Mouse (Mus musculus) heart, postnatal 10 days (tissue): ENCODE data around the gene Pf4. TPM values are rescaled to one million over a fixed set of nuclear protein-coding genes. Genes with fewer than 3 reads are reported as not detected.

ENCODE experiments used
- DNase-seq, 2 experiments: peaks; one replicate each; pipeline ENCODE4 v3.0.0; 2021
- intact Hi-C: fragments of 180-260 bp; cut with DNase I; formaldehyde crosslinking; loops from one replicate; pipeline ENCODE4 v1.15.1; 2025
- total RNA-seq, 2 experiments: library from RNA; stranded (reverse); gene quantifications; 2 replicates each; pipeline ENCODE4 v1.2.3; 2021

Pf4 gene
- 10 to 100 TPM; 33.7 to 39.0 TPM for total RNA-seq

DNA sequence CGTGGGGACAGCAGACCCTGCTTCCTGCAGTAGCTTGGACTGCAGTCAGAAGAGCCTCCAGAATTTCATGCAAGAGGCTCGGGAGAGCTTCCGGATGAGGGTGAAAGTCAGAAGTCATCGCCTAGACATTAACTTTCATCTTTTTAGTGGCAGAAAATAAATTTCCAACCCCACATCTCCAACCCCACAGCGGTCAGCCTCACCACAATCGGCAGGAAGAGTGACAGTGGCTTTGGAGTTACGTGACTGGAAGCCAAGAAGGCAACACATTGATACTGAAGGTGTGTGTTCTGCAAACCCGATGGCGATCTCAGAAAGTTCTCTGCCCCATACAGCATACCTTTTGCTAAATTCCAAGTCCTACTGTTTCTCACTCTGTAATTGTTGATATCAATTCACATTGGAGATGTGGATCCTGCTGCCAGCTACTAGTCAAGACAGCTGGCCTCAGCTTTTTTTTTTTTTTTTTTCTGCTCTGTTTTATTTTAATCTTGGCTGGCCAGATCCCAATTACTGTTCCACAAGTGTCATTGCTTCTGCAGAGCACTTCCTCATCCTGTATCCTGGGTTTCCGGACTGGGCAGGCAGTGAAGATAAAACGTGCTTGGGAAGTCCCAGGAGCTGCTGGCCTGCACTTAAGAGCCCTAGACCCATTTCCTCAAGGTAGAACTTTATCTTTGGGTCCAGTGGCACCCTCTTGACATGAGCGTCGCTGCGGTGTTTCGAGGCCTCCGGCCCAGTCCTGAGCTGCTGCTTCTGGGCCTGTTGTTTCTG lies at the start of gene Pf4:
Gene Pf4, plus strand, starts transcription at position 556 of the 774 bp plus-strand sequence.
- intact Hi-C loops, result loop anchor here (2.0 to 5.0 kb wide), 3 partner anchors 110 to 129 kb away; no protein-coding TSS in a partner anchor
- DNase-seq, result peak; percentile 60 to 62

DNA sequence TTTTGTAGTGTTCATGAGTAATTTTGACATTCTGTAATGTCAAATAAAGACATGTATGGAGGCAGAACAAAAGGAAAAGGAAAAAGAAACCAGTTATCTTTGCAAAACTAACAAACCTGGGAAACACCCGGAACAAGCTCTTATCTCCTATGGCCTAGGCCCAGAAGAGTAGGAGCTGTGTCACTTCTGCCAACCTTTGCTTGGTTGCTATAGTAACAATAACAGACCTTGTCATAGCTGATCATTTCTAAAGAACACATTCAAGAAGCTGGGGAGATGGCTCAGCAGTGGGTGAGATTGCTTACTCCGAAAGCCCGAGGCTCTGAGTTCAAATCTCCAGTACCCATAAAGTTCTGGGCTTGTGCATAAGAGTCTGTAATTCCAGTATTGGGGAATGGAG lies 49.6 kb upstream of the Pf4 start:
- DNase-seq, result no peak
- intact Hi-C loops, result no loop called here

DNA sequence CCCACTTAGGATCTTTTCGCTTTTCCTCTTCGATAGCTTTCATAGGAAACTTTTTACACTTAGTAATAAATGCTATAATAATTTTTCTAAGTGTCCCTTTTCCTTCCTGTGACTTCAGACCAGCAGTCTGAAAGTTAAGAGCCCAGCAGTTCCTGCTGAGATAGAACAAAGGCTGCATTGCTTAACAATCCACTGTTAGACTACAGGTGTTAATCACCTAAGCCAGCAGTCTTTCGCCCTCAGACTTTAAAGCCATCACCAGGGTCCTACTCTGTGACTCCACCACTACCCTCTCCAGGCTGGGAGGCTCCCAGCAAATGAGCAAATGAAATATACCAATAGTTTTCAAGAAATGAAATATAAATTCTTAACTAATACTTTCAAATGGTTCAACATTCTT lies 44.0 kb upstream of the Pf4 start:
- DNase-seq, result no peak
- intact Hi-C loops, result no loop called here

DNA sequence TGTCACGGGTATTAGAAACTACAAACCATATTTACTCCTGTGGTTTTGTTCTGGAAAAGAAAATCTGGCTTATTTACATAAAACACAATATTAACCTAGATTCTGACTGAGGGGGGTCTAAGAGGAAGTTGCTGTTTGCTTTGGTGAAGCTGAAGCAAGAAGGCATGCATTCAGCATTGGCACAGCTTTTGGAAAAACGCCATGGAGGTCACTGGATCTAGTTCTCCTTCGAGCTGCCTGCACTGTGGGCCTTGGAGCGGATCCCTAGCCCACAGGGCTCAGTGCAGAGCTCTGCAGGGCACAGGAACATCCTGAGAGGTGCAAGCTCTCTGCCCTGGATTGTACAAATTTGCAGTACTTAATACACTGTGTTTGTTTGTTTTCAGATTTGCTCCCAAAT lies 40.8 kb upstream of the Pf4 start:
- intact Hi-C loops, result no loop called here
- no peak for DNase-seq

DNA sequence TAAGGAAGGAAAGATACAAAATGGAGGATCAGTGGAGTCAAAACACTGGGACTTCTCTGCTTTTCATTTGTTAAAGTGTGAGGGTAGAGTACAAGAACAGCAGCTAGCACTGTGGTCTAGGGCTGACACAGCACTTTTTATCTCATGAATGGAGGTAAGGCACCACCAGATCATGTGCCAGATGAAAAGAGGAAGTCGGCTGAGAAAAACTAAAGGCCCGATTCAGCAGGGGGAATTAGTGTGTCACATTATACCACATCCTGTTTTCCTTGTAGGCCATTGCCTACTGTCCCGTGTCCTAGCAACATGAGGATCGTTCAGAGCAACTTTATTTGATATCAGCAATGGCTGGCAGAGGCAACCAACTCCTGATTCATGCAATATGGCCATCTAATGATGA lies 30.2 kb upstream of the Pf4 start:
- intact Hi-C loops, result no loop called here
- no peak for DNase-seq

DNA sequence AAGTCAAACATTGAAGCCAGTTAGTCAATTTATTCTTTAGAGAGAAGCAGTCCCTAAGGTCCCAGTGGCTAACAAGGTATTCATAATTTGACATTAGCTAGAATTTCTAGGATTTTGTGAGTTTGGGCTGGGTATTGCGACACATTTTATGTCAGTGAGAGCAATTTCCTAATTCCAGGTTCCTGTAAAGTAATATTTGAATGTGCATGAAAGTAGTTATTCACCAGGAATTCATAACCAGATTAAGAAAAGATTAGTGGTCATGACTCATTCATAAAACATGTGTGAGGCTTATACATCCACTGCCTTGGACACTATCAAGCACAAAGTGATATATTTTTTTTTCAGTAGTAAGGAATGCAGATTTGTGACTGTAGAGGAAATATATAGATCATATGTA lies 18.3 kb upstream of the Pf4 start:
- no peak for DNase-seq
- intact Hi-C loops, result no loop called here

DNA sequence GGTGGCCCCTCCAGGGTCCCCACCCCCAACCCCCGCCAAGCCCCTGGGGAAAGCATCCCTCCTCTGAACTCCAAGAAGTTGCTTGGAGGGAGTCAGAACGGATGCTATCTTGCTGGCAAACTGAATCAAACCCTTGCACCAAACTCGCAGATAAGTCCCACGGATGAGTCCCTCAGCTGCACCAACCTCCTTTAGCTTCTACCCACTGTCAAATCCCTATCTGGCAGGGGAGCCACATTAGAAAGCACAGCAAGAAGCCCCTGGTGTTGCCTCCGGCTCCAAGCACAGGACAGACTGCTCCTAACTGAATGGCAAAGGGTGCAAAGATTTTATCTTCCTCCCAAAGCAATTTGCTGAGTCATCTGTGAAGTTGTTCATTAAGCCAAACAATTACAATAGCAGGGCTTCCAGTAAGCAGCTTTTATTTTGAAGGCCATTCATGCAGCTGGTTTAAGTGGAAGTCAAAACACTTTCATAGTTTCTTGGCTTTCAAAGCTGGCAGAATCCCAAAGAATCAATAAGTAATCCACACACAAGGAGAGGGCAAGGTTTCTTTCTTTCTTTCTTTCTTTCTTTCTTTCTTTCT lies 14.1 kb upstream of the Pf4 start:
- intact Hi-C loops, result no loop called here
- DNase-seq, result peak; percentile 27 to 48

DNA sequence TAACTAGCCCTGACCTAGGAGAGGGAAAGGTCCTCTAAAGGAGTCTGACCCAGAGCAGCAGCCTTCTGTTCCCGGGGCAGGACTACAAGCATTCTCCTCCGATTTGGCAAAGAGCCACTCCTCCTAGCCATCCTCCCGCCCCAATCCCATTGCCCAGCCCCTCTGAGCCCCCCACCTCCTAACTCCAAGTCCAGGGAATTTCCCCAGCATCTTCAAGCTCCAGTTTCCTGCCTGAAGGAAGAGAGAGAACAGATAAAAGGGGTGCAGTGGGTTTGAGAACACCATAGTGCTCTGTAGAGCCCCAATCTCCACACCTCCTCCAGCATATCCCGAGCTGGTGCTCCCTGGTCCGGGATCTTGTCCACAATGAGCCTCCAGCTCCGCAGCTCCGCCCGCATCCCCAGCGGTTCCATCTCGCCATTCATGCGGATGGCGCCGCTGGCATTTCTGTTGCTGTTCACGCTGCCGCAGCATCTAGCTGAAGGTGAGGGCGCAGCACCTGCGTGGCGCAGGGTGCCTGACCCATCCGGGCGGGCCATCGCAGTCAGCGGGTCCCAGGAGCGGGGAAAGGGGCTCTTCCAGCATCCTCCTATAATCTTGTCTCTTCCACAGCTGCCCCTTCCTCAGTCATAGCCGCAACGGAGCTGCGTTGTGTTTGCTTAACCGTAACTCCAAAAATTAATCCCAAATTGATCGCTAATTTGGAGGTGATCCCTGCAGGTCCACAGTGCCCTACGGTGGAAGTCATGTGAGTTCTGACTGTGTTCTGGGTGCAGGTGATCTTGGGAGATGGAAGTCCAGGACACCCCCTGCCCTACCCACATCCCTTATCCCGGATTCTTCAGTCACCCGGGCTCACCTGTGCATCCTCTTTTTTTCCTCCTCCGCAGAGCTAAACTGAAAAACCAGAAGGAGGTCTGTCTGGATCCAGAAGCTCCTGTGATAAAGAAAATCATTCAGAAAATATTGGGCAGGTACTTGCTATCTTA lies 12.9 kb upstream of the Pf4 start, which contains the start of gene Cxcl5:
Gene Cxcl5, plus strand, starts transcription at position 284 of the 989 bp plus-strand sequence.
- intact Hi-C loops, result no loop called here
- peak; percentile 14 to 16 for DNase-seq

DNA sequence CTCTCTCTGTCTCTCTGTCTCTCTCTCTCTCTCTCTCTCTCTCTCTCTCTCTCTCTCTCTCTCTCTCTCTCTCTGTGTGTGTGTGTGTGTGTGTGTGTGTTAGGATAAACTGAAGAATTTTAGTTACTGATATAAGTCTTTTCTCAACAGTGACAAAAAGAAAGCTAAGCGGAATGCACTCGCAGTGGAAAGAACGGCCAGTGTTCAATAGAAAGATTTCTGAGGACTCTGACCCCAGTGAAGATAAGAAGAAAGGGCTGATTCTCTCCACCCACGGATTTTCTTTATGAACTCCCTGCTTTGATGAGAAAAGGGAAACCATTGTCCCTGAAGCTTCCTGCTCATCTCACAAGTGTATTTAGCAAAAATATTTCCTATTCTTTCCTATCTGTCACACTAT lies 11.9 kb upstream of the Pf4 start:
- no peak for DNase-seq
- intact Hi-C loops, result no loop called here

DNA sequence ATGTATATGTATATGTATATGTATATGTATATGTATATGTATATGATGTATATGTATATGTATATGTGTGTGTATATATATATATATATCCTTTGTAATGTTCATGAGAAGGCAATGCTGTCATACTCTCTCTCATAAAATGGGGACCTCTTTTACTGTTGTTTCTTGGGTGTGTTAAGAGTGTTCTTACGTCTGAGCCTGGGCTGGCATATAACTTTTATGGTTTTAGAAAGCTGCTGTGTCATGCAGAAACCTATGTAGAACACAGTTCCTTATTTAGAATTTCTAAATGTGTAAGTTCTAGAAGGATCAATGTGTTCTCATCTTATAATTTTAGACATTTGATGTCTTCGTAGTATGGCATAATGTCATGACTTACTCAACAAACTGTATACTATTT lies 11.4 kb upstream of the Pf4 start:
- intact Hi-C loops, result no loop called here

DNA sequence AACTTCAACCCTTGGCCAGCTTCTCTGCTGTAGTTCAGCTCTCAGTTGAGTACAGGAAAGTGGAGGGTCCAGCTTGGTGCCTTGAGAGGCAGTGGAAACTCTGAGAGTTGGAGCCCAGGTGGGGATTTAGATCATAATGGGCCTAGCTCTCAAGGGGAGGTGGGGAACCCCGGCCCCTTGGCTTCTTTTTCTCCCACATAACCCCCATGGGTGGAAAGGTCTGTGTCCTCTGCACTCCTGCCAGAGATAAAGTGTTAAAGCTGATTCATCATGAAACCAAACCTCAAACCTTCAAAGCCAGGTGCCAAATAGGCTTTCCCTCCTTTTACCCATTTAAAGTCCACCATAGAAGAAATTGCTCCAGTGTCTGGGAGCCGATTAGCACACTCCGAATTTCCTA lies 10.4 kb upstream of the Pf4 start:
- DNase-seq, result no peak
- intact Hi-C loops, result no loop called here

More for the DNA sequence above, 11.4 kb upstream of the Pf4 start:
- DNase-seq, result no peak

DNA sequence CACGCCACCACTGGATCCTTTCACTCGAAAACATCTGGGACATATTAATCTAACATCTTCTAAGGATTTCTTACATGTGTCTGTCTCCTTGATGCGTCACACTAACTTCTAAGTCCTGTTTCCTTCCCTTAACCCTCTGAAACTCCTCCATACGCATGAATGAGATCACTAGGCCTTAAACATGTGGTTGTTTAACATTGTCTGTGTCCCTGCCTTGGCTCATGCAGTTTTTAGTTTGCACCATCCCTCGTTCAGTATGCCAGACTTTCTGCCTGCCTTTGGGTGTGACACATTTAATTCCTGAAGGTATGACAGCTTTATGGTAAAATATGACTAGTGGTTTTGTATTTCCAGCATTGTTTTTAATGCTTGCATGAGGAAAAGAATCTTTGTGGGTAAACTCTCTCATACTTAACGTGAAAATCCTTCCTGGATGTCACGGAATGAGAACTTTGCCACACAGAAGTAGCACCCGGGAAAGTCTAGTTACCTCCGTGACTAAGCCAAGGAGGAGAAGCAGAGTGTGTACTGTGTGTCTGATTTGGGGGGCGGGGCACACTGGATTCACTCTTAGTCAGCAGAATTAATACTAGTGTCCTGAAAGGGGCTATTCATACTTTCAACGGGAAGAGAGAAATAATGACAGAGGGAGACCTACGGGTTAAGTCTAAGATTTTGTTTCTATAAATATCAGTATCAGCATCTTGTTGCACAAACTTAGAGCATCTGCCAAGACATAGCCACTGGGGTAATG lies 8.1 kb upstream of the Pf4 start:
- intact Hi-C loops, result no loop called here
- DNase-seq, result no peak

DNA sequence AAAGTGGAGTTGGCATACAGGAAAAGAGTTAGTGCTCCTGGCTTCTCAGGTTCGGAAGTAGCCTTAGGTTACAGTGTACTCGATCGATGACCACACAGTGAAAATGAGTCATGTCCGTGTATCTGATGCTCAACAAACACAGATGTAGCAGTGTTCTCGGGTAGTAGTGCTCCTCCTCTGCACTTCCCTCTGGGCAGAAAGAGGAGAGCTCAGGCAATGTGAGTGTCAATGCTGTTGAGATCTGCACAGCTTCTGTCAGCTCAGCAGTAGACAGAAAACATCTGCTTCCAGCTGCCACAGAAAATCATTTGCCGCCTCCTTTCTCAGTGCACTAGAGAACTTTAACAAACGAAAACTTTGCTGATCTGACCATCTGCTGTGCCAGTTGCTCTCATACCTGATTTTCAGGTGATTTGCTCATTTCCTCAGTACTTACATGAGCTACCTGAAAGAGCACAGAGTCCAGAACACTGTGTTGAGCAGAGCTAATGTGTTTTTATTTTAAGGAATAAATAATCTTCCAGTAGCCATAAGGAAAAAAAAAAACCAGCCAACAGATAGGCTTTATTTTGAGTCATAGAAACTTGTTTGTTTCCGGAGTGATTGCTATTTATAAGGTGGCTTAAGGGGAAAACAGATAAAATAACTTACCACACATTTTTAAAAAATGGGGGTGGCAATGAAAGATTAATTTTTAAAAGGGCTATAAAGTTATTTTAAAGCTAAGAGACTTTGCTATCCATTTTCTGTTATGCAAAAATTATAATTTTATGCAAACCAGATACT lies 6.2 kb upstream of the Pf4 start:
- no peak for DNase-seq
- intact Hi-C loops, result no loop called here

DNA sequence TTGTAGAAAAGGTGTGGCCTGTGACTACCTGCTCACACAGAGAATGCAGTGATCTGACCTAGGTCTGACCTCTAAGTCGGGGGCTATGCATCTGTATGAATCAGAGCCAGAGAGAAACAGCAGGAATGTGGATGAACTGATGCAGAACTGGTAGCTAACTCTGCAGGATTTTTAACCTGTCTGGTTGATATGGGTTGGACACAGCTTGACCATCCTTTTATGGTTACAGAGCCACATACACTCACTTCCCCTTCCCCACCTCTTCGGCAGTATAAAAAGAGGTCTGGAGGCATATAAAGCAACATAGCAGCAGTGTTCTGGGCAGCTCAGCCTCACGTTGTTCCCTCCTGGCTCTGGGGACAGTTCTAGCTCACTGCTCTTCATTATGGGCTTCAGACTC lies 4.0 kb upstream of the Pf4 start, which contains the start of gene Ppbp:
Gene Ppbp, plus strand, starts transcription at position 301 of the 400 bp plus-strand sequence.
- DNase-seq, result no peak
- intact Hi-C loops, result no loop called here

DNA sequence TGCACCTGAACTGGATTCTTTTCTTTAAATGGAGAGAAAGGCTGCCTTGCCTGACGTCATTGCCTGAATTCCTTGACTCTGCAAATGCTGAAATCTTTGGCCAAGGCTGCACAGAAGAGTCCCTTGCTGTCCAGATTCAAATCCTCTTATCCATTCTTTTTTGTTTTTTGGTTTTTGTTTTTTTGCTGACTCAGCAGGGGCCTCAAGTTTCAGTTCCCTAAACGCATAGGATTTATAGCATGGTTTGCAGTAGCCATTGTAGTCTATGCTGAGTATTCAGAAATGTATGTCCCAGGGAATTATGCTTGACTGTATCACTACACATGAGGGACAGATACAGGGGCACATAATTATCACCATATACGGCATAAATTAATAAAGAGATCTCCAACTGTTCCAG lies 866 bp upstream of the Pf4 start:
- intact Hi-C loops, result loop anchor here (5.0 kb wide), 2 partner anchors 109 to 116 kb away; no protein-coding TSS in a partner anchor
- DNase-seq, result no peak

DNA sequence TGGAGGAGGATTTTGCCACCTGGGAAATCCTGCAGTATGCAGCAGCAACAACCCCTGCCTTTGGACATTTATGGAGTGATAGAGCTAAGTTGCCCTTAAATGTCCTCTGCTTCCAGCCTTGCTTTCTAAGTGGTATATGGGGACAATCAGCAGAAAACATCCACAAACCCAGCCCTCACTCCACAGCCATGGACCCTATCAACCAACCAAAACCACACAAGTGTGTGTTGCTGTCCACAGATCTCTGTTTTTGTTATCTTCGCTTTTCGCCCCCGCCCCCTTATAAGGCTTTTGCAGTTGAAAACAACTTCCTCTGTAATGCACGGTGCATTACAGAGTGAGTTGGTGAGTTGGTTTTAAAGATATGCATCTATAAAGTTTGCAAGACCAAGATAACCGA lies 3.3 kb downstream of the Pf4 start:
- intact Hi-C loops, result no loop called here
- no peak for DNase-seq

DNA sequence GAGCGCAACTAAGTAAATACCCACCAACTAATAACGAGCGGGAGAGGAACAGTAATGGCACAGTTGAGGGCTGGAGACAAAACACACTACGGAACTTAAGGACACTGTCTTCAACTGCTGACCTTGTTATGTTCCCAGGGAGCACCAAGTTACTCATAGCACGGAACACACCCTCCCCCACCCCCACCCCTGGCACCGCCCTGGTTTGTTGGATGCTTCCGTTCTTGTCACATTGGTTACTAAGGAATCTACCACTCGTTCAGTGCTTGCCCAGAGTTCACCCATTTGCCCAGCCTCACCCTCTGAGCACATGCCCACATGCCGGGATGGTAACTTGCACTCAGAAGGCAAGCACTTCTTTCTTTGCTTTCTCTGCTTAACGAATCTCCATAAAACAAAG lies 5.4 kb downstream of the Pf4 start:
- intact Hi-C loops, result no loop called here

DNA sequence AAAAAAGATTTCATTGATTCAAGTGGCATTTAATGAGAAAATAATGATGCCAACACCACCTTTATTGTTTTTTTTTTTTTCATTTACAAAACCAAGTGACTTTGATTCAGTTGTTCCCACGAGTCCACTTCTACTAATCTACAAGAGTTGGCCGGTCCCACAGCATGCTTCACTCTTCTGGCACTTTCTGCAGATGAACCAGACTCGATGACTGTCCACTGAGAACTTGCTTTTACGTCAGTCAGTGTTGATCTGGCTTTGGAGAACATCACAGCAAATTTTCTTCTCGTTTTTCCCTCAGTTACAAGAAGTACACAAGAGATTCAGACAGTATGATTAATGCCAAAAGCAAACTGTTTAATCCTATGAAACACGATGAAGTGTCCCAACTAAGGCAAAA lies 6.6 kb downstream of the Pf4 start:
- peak in 1 of 2 experiments; percentile 30 for DNase-seq
- intact Hi-C loops, result no loop called here

More for the DNA sequence above, 5.4 kb downstream of the Pf4 start:
- no peak for DNase-seq

DNA sequence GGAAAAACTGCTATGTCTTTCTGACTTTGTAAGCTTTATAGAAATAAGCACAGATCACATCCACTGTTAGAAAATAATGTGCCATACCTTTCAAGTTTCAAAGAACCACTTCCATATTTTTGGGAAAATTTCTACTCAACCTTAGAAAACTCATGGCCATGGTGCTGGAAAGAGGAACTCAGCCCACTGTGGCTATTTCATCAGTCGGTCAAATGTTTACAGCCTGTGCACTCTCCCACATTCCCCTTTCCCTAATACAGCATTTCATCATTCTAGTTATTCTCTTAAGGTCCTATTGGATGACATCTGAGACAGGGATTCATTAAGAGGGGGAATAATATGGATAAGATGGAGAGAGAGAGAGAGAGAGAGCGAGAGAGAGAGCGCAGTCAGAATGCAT lies 11.5 kb downstream of the Pf4 start:
- intact Hi-C loops, result no loop called here
- DNase-seq, result no peak
